Mouse (Mus musculus): ENCODE results near the gene Opcml. TPM values are rescaled to one million over a fixed set of nuclear protein-coding genes. Genes with fewer than 3 reads are reported as not detected.

Gene Opcml
- polyA plus RNA-seq, 1 experiment from 2014 or later = 0.31 TPM

DNA sequence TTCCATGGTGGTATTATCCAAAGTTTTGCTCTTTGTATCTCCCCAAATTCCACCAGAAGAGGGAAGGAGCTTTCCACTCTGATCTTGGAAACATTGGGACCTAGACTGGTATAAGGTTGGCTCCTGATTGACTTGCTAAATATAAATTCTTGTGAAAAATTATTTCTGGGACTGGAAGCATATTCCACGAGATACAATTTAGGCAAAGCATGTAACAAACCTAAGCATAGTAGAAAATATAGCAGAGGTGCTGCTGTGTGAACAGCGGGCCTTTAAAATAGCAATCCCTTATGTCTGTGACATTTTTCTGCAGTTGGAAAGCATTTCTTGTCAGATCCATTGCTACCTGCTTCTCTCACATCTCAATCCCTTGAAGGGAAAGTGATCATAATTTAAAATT, 661.9 kb downstream of the Opcml start:
- DNase-seq (no peak), ATAC-seq (ENCODE audit: low read depth) (no peak)
- no peak overlapping the region for H3K9ac ChIP-seq
- H3K4me2 ChIP-seq = no peak overlapping the region
- H3K36me3 ChIP-seq = no peaks in the 10 kb centered on the region
- H3K4me1 ChIP-seq (replicated peaks) = no peaks in the 10 kb centered on the region
- H3K4me3 ChIP-seq (replicated peaks) = no peak overlapping the region
- H3K27me3 ChIP-seq = no peaks in the 10 kb centered on the region
- no peak overlapping the region for H3K27ac ChIP-seq
- no peaks in the 10 kb centered on the region for H3K9me3 ChIP-seq (replicated peaks)
- WGBS (ENCODE audit: insufficient replicate concordance) = 51% methylated on average over 2 of the region's 2 CpGs

DNA sequence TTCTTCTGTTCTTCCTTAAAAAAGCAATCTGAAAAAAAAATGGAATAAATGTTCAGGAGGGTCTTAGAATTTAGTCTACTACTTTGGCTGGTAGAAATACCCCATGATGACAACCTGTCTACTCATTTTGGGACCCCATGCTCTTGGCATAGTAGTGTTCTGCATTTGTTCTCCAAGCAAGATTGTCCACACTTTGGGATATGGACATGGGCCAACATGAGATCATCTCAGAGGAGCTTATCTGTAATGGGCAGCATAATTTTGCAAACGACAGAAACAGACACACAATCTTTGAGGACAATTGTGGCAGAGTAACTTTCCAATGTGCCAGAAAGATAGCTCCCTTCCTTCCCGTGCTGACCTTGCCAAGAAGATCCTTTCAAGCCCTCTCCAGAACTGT, 662.5 kb downstream of the Opcml start:
- 34% methylated on average over 2 of the region's 2 CpGs for whole genome bisulfite sequencing (ENCODE audit: insufficient replicate concordance)
- no peak for ATAC-seq (ENCODE audit: low read depth)
- H3K9me3 ChIP-seq (replicated peaks) = no peaks in the 10 kb centered on the region

DNA sequence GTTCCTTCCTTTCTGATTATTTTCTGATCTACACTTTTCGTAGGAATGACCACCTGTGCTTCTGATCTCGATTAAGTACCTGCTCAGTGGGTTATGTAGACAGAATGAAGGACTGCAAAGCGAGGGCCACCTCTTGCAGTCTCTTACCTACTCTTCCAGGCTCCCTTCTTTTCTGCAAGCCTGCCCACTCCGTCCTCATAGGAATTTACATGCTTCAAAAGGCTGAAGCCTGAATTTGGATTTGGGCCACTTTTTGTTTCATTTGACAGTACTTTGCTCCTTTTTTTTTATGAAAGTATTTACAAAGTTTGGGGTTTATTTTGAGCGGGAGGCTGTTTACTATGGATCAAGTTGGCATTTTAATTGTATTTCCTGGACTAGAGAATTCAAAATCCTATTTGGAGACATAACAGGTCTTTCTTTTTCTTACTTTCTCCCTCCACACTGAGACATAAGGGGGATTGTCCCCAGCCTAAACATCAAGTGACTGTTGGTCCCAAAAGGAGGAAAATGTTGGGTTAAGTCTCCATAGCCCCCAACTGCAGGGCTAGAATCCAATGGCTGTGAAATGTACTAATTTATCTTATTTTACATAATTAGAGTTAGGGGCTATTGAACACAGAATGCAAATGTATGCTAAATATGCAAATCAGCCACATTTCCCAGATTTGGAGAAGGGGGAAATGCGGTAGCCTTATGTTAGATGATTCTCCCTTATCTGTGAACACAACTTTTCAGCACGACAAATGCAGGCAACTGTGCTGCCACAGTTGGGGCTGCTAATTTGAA, 667.6 kb downstream of the Opcml start:
- H3K9me3 ChIP-seq (replicated peaks) = no peaks in the 10 kb centered on the region
- no peak for ATAC-seq (ENCODE audit: low read depth)
- WGBS (ENCODE audit: insufficient replicate concordance) = 50% methylated on average over 7 of the region's 7 CpGs
- no peaks in the 10 kb centered on the region for H3K36me3 ChIP-seq
- DNase-seq = no peak
- H3K27ac ChIP-seq = no peak overlapping the region
- H3K27me3 ChIP-seq = no peaks in the 10 kb centered on the region
- H3K4me1 ChIP-seq (replicated peaks) = no peaks in the 10 kb centered on the region
- H3K9ac ChIP-seq = no peak overlapping the region
- no peak overlapping the region for H3K4me2 ChIP-seq
- no peak overlapping the region for H3K4me3 ChIP-seq (replicated peaks)

More for the DNA sequence above, 662.5 kb downstream of the Opcml start:
- H3K9ac ChIP-seq = no peak overlapping the region
- H3K27me3 ChIP-seq = no peaks in the 10 kb centered on the region
- H3K27ac ChIP-seq = no peak overlapping the region
- no peak overlapping the region for H3K4me2 ChIP-seq
- H3K4me1 ChIP-seq (replicated peaks) = no peaks in the 10 kb centered on the region
- no peak for DNase-seq
- H3K36me3 ChIP-seq = no peaks in the 10 kb centered on the region
- H3K4me3 ChIP-seq (replicated peaks) = no peak overlapping the region

DNA sequence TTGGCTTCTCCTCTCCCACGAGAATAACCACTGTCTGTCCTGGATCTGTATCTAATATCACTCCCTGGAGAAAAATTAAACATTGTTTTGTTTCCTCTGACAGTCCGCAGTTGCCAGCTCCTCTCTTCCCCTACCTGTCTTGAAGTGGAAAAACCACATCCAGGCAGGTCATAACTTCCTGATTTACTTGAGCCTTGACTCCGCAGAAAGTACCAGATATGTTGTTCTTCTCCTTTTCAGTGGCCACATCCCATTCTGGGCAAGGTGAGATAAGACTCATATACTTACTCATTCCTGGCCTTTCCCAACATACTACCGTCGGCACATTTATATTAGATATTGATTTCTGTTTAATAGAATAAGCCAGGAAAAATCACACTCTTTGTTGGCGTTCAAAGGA, 673.0 kb downstream of the Opcml start:
- H3K9me3 ChIP-seq (replicated peaks) = no peaks in the 10 kb centered on the region
- no peak overlapping the region for H3K9ac ChIP-seq
- ATAC-seq (ENCODE audit: low read depth) (no peak), DNase-seq (no peak)
- H3K4me3 ChIP-seq (replicated peaks) = no peak overlapping the region
- WGBS (ENCODE audit: insufficient replicate concordance) = 23% methylated on average over 6 of the region's 6 CpGs
- H3K36me3 ChIP-seq = no peaks in the 10 kb centered on the region
- H3K27ac ChIP-seq = no peak overlapping the region
- no peaks in the 10 kb centered on the region for H3K27me3 ChIP-seq
- no peak overlapping the region for H3K4me2 ChIP-seq
- no peaks in the 10 kb centered on the region for H3K4me1 ChIP-seq (replicated peaks)

DNA sequence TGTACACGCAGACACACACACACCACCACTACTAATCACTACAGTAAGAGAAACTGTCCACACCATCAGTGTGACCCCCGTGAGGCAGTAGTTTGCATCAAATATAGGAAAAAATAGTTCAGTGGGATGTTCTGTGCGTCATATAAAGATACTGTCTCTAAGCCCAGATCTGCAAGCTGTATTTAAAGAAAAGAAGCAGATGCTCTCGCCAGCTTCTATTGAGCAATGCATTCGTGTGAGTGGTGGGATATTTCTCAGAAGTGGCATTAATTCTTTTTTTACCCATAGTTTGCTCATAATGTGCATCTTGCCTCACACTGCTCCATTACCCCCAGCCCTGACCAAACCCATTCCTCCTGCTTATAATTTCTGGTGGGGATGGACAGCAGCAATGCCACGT, 678.8 kb downstream of the Opcml start:
- H3K4me2 ChIP-seq = no peak overlapping the region
- H3K9ac ChIP-seq = no peak overlapping the region
- H3K9me3 ChIP-seq (replicated peaks) = no peaks in the 10 kb centered on the region
- no peak overlapping the region for H3K4me3 ChIP-seq (replicated peaks)
- no peak for DNase-seq
- WGBS (ENCODE audit: insufficient replicate concordance) = 57% methylated on average over 6 of the region's 6 CpGs
- no peak overlapping the region for H3K27ac ChIP-seq
- H3K27me3 ChIP-seq = no peaks in the 10 kb centered on the region
- H3K4me1 ChIP-seq (replicated peaks) = no peaks in the 10 kb centered on the region
- no peak for ATAC-seq (ENCODE audit: low read depth)
- no peaks in the 10 kb centered on the region for H3K36me3 ChIP-seq

DNA sequence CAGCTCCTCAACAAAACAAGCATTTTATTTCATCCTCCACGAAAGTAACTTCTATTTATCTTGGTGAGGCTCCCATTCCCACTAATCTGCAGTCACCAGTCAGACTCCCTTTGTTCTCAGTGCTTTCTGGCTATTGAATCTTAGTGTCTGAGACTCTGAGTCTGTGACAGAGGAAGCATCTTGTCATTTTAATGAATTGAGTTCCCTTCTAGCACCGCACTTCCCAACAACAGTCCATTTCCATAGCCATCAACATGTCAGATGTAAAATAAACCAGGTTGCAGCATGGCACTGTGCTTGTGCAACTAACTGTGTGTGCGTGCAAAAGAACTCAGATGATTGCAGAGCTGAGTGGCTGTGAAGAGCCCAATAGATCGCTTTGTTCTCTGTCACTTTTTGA, 680.9 kb downstream of the Opcml start:
- WGBS (ENCODE audit: insufficient replicate concordance) = 32% methylated on average over 4 of the region's 4 CpGs

DNA sequence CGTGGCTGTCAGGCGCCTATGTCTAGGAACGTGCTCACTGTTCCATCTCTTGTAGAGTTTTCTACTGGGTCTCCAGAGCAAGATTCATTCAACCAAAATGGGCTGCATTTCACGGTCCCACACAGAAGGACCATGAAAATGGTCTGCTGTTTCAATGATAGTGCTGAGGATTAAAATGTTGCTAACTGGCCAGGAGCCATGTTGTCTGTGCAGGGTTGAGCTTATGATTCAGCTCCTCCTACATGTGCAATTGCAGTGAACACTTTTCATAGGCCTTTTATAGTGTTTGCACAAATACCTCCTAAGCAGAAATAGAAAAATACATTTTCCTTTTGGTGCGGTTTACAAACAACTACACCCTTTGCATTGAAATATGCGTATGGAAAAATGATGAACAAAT, 684.0 kb downstream of the Opcml start:
- no peak for DNase-seq
- H3K9me3 ChIP-seq (replicated peaks) = no peaks in the 10 kb centered on the region
- 68% methylated on average over 6 of the region's 6 CpGs for WGBS (ENCODE audit: insufficient replicate concordance)
- H3K4me3 ChIP-seq (replicated peaks) = no peak overlapping the region
- H3K27ac ChIP-seq = no peak overlapping the region
- no peaks in the 10 kb centered on the region for H3K27me3 ChIP-seq
- no peaks in the 10 kb centered on the region for H3K36me3 ChIP-seq
- H3K9ac ChIP-seq = no peak overlapping the region
- no peaks in the 10 kb centered on the region for H3K4me1 ChIP-seq (replicated peaks)
- no peak for ATAC-seq (ENCODE audit: low read depth)
- H3K4me2 ChIP-seq = no peak overlapping the region

More for the DNA sequence above, 680.9 kb downstream of the Opcml start:
- H3K27me3 ChIP-seq = no peaks in the 10 kb centered on the region
- no peaks in the 10 kb centered on the region for H3K9me3 ChIP-seq (replicated peaks)
- H3K9ac ChIP-seq = no peak overlapping the region
- no peak overlapping the region for H3K4me2 ChIP-seq
- ATAC-seq (ENCODE audit: low read depth) (no peak), DNase-seq (no peak)
- H3K4me3 ChIP-seq (replicated peaks) = no peak overlapping the region
- H3K4me1 ChIP-seq (replicated peaks) = no peaks in the 10 kb centered on the region
- H3K27ac ChIP-seq = no peak overlapping the region
- no peaks in the 10 kb centered on the region for H3K36me3 ChIP-seq

DNA sequence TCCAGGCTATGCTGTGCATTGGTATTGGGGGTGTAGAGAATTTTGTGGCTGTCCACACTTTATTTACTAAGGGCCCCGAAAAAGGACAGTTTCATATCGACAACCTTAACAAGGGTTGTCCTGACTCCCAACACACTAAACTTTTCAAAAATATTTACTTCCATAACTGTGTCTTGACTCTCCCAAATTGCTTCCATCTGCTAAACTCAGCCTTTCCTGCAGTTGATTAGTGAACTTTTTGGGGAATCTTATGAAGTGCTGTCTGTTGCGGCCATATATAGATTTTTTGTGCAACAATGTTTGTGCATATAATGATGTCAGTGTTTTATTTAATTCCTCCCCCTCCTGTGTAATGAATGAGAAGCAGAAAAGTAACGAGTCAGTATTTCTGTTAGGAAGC, 690.7 kb downstream of the Opcml start:
- no peak for ATAC-seq (ENCODE audit: low read depth)
- WGBS (ENCODE audit: insufficient replicate concordance) = 66% methylated on average over 4 of the region's 4 CpGs
- DNase-seq = no peak
- H3K4me1 ChIP-seq (replicated peaks) = no peaks in the 10 kb centered on the region
- H3K36me3 ChIP-seq = no peaks in the 10 kb centered on the region
- no peak overlapping the region for H3K4me2 ChIP-seq
- no peaks in the 10 kb centered on the region for H3K27me3 ChIP-seq
- no peaks in the 10 kb centered on the region for H3K9me3 ChIP-seq (replicated peaks)
- no peak overlapping the region for H3K4me3 ChIP-seq (replicated peaks)
- no peak overlapping the region for H3K27ac ChIP-seq
- H3K9ac ChIP-seq = no peak overlapping the region

DNA sequence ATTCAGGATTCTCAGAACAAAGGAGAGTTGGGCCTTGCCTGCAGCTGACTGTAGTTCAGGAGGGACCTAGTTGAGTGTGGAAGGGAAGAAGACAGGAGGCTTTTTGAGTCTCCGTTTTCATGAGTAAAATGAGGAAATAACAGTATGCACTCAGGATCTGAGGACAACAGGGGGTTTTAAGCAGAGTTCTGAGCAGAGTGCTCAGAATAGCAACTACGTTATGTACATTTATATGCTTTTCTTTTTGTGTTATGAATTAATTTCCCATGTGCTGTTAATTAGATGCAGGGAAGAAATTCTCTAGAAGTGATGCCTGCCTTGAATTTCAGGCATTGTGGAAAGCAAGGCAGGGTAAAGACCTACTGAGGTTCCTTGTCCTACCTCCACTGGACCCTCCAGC, 697.9 kb downstream of the Opcml start:
- no peaks in the 10 kb centered on the region for H3K9me3 ChIP-seq (replicated peaks)
- no peaks in the 10 kb centered on the region for H3K27me3 ChIP-seq
- WGBS (ENCODE audit: insufficient replicate concordance) = 44% methylated on average over 2 of the region's 2 CpGs

DNA sequence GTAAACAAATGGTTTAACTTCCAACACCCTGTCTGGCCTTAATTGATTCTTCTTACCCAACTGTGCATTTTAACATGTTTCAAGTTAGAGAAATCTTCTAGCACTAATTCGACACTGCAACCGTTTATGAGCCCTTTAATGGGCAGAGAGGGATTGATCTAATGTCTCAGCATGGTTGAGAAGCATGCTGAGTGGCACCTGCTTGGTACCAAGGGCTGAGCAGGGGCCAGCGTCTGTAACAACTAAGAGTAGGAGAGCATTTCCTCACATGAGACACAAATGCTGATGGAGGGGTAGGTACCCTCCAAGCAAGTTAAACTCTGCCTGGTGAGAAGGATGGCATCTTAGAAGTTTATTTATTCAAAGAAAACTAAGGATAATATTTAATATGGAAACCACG, 699.3 kb downstream of the Opcml start:
- Histone ChIP-seq H3K9me3 (replicated peaks) (no peaks in the 10 kb centered on the region), H3K27me3 (no peaks in the 10 kb centered on the region), H3K4me2 (no peak overlapping the region), H3K4me3 (replicated peaks) (no peak overlapping the region), H3K9ac (no peak overlapping the region), H3K27ac (no peak overlapping the region), H3K36me3 (no peaks in the 10 kb centered on the region), H3K4me1 (replicated peaks) (no peaks in the 10 kb centered on the region)
- 50% methylated on average over 4 of the region's 4 CpGs for WGBS (ENCODE audit: insufficient replicate concordance)
- DNase-seq = no peak
- ATAC-seq (ENCODE audit: low read depth) = no peak

More for the DNA sequence above, 697.9 kb downstream of the Opcml start:
- H3K36me3 ChIP-seq = no peaks in the 10 kb centered on the region
- H3K9ac ChIP-seq = no peak overlapping the region
- no peak overlapping the region for H3K4me2 ChIP-seq
- no peaks in the 10 kb centered on the region for H3K4me1 ChIP-seq (replicated peaks)
- ATAC-seq (ENCODE audit: low read depth) = no peak
- no peak overlapping the region for H3K4me3 ChIP-seq (replicated peaks)
- no peak for DNase-seq
- H3K27ac ChIP-seq = no peak overlapping the region

DNA sequence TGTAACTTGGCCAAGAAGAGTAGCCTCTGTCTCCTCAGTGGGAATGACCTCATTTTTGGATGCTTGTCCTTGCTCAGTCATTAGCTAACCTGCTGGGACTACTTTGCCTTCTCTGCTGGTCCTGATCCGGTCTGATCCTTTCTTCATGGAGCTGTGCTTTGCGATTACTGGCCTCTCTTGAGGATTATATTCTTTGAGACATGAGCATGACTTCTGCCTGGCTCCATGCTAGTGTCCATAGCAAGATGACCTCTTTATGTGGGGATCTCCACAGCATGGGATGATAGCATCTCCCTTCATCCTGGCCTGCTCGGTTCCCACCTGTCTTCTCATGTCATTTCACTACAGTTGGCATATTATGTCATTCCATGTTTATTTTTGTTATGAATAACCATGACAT, 699.8 kb downstream of the Opcml start:
- Histone ChIP-seq H3K4me3 (replicated peaks) (no peak overlapping the region), H3K4me2 (no peak overlapping the region), H3K27ac (no peak overlapping the region), H3K27me3 (no peaks in the 10 kb centered on the region), H3K4me1 (replicated peaks) (no peaks in the 10 kb centered on the region), H3K9me3 (replicated peaks) (no peaks in the 10 kb centered on the region), H3K9ac (no peak overlapping the region), H3K36me3 (no peaks in the 10 kb centered on the region)
- ATAC-seq (ENCODE audit: low read depth) (no peak), DNase-seq (no peak)
- 63% methylated on average over 3 of the region's 3 CpGs for WGBS (ENCODE audit: insufficient replicate concordance)

Measured in liver, embryonic 13.5 days (tissue).